Mouse (Mus musculus) left cerebral cortex, postnatal 14 days (tissue): Measurements from ENCODE around the gene Tmem178. TPM values are rescaled to one million over a fixed set of nuclear protein-coding genes. Genes with fewer than 3 reads are reported as not detected.

ENCODE experiments used
- DNase-seq, 2 experiments: peaks; one replicate each; pipeline ENCODE4 v3.0.0; 2021 to 2022; ENCODE audit warnings: low spot score in 2 of 2, mixed read lengths in 1 of 2
- intact Hi-C: fragments of 180-260 bp; cut with DNase I; formaldehyde crosslinking; loops from one replicate; pipeline ENCODE4 v1.15.1; 2025
- long read RNA-seq, 2 experiments: library from polyadenylated mRNA; stranded (forward); transcript quantifications; one replicate each; pipeline ENCODE4 v2.0.0; 2021
- total RNA-seq, 2 experiments: library from RNA; stranded (reverse); gene quantifications; 2 replicates each; pipeline ENCODE4 v1.2.3; 2021

Tmem178 gene
- 100 to 1,000 TPM in 1 of 2 experiments, 10 to 100 TPM in 1; 97.0 to 106 TPM for total RNA-seq
- long read RNA-seq, experiment 1, transcript Tmem178-201 (4 exons, 1,696 nt) = major isoform, 80 of 87 reads
- long read RNA-seq, experiment 1, partial matches to known transcripts = 3 of 87 reads
- long read RNA-seq, experiment 1, other reads (novel, unspliced or antisense) = 4 of 87 reads
- long read RNA-seq, experiment 2, transcript Tmem178-201 (4 exons, 1,696 nt) = major isoform, 63 of 67 reads
- long read RNA-seq, experiment 2, partial matches to known transcripts = 3 of 67 reads
- long read RNA-seq, experiment 2, other reads (novel, unspliced or antisense) = 1 of 67 reads

GRCm38 (mm10) chr17:80944530-80945198 lies at the start of gene Tmem178:
Gene Tmem178, plus strand, starts transcription at chr17:80944632.
- intact Hi-C loops = loop anchor here (5.0 to 10.0 kb wide), 3 partner anchors 38 to 170 kb away; no protein-coding TSS in a partner anchor
- no peak for DNase-seq

GRCm38 (mm10) chr17:80896481-80896880 lies 48.0 kb upstream of the Tmem178 start:
- intact Hi-C loops = no loop called here

GRCm38 (mm10) chr17:80897709-80898440 lies 46.6 kb upstream of the Tmem178 start:
- intact Hi-C loops = no loop called here

More at GRCm38 (mm10) chr17:80896481-80896880, 48.0 kb upstream of the Tmem178 start:
- DNase-seq = no peak

GRCm38 (mm10) chr17:80899513-80900199 lies 44.8 kb upstream of the Tmem178 start:
- intact Hi-C loops = no loop called here
- DNase-seq = peak; percentile 18 to 20

More at GRCm38 (mm10) chr17:80897709-80898440, 46.6 kb upstream of the Tmem178 start:
- no peak for DNase-seq

GRCm38 (mm10) chr17:80900200-80900520 lies 44.3 kb upstream of the Tmem178 start:
- DNase-seq = no peak
- intact Hi-C loops = no loop called here

- intact Hi-C loops = no loop called here
- DNase-seq = no peak
These were observed 42.5 kb upstream of the Tmem178 start for GRCm38 (mm10) chr17:80901885-80902284.

- no peak for DNase-seq
- intact Hi-C loops = no loop called here
These were observed 41.1 kb upstream of the Tmem178 start for GRCm38 (mm10) chr17:80903121-80903875.

GRCm38 (mm10) chr17:80904061-80904460 lies 40.4 kb upstream of the Tmem178 start:
- peak in 1 of 2 experiments; percentile 23 for DNase-seq
- intact Hi-C loops = no loop called here

GRCm38 (mm10) chr17:80915666-80916065 lies 28.8 kb upstream of the Tmem178 start:
- intact Hi-C loops = no loop called here
- no peak for DNase-seq

GRCm38 (mm10) chr17:80919261-80919660 lies 25.2 kb upstream of the Tmem178 start:
- intact Hi-C loops = no loop called here
- DNase-seq = no peak

- DNase-seq = peak; percentile 37 to 66
- intact Hi-C loops = no loop called here
These were observed 22.9 kb upstream of the Tmem178 start for GRCm38 (mm10) chr17:80921286-80922134.

GRCm38 (mm10) chr17:80925554-80925953 lies 18.9 kb upstream of the Tmem178 start:
- no peak for DNase-seq
- intact Hi-C loops = no loop called here

- intact Hi-C loops = no loop called here
- peak in 1 of 2 experiments; percentile 64 for DNase-seq
These were observed 17.3 kb upstream of the Tmem178 start for GRCm38 (mm10) chr17:80927151-80927550.

GRCm38 (mm10) chr17:80932716-80933115 lies 11.7 kb upstream of the Tmem178 start:
- intact Hi-C loops = no loop called here
- no peak for DNase-seq

- no peak for DNase-seq
- intact Hi-C loops = no loop called here
These were observed 10.9 kb upstream of the Tmem178 start for GRCm38 (mm10) chr17:80933401-80934029.

- intact Hi-C loops = no loop called here
These were observed 8.5 kb upstream of the Tmem178 start for GRCm38 (mm10) chr17:80935807-80936519.

GRCm38 (mm10) chr17:80936521-80936920 lies 7.9 kb upstream of the Tmem178 start:
- no peak for DNase-seq
- intact Hi-C loops = no loop called here

More at GRCm38 (mm10) chr17:80935807-80936519, 8.5 kb upstream of the Tmem178 start:
- DNase-seq = no peak
